Mouse (Mus musculus): ENCODE results near the gene Plcb4.

The Plcb4 gene

DNA sequence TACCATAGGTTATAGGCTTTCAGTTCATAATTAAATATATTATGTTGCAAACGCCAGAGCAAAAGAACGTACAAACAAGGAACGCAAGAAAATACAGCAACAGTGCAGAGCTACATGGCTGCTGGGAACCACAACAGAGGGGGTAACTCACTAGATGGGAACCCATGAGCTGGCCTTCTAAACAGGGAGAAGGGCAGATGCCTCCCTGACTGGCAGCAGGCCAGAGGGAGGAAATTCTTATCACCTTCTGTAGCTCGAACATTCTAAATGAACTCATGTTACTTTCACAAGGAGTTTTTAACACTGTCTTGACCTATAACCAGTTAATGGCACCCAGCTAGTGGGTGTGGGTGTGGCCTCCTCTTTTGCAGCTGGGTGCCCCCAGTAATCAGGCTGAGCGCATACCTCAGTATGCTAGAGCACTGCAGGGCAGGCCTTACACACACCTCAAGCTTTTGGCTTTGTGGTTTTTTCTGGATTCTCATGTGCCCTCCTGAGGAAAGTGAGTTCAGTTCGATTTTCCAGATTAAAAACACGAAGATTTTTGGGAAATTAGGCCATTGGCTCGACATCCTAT, 102.5 kb downstream of the Plcb4 start:
- DNase-seq = no peak

DNA sequence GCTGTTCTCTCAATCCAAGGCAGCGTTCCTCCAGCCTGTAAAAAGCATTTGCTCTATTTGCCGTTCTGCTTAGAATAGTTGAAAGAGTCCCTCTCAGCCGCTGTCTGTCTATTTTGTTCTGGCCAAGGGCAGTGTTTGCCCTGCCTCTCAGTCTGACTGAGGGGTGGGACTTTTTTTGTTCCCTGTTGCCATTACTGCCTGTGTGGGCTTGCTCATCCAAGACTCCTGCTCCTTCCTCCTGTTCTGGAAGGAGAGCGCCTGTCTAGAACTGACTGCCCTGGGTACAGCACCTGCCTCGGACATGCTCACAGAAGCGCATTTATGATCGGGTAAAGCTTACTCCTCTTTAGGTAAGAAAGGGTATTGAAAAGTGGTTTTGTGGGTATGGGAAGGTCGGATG, 105.9 kb downstream of the Plcb4 start:
- no peak for DNase-seq

DNA sequence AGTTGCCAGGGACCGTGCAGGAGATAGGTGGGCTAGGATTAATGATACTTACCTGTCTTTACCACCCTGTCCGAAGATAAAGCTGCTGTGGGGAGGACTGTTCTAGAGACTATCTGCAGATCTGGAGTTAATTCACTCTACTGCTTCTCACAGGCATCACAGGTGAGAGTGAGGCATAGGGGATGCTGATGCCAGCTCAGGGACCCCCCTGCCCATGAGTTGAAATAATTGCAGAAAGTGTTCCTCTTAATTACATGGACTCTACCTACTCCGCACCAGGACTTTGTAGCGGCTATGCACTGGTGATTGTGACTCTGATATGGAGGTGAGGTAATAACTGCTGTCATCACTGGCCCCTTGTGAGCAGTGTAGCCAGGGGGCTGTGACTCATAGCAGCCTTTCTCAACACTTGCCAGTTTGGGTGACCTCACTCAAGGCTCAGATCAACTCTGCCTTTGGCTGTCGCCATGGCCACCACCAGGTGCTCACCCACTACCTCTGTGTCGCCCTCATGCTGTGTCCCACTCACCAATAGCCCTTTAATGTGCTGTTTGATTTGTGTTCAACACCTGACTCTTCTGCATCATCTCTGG, 107.8 kb downstream of the Plcb4 start:
- no peak for DNase-seq

DNA sequence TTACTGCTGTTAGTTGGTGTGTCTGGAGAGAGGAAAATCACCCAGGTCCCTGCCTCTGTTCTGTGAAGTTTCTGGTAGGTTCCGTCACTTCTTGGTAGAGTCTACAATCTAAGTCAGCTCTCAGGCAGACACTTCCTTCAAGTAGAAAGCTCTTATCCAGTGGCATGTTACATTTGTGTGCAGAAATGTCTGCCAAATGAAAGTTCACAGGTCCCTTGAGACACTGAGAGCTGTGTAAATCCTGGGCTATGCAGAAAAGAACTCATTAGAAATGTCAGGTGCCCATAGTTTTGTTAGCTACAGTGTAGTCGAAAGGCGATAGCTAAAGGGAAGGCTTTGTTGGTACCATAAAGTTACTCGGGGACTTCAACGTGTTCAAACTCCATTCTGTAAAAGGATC, 108.7 kb downstream of the Plcb4 start:
- DNase-seq = no peak

DNA sequence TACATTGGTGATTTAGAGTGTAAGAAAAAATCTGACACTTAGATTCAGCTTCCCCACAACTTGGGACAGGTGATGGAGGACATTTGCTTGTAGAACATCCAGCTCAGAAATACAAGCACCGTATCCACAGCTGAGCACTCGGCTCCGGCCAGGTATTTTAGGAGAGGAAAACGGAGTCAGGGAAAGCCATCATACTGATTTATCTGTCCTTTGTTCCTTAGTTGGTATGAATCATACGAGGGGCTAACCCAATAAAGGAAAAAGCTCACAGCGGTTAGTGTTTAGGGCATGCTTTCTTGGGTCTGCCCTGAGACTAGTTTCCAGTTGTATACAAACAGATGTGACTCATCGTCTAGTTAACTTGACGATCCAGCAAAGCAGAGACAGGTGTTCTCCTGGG, 110.9 kb downstream of the Plcb4 start:
- DNase-seq = no peak

DNA sequence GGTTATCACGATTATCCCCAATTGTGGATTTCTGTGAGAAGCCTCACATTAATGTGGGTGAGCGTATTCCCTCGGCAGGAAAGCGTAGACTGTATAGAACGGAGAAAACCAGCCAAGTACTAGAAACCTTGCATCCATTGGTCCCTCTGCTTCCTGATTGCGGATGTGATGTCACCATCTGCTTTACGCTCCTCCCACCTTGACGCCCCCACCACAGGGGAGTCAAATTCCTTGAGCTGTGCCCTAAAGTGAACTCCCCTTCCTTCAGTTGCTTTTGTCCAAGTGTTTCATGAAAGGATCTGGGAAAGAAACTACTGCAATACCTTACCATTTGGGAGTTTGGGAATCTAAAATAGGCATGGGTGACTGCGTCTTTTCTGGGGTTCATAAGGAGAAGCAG, 111.4 kb downstream of the Plcb4 start:
- DNase-seq = no peak

DNA sequence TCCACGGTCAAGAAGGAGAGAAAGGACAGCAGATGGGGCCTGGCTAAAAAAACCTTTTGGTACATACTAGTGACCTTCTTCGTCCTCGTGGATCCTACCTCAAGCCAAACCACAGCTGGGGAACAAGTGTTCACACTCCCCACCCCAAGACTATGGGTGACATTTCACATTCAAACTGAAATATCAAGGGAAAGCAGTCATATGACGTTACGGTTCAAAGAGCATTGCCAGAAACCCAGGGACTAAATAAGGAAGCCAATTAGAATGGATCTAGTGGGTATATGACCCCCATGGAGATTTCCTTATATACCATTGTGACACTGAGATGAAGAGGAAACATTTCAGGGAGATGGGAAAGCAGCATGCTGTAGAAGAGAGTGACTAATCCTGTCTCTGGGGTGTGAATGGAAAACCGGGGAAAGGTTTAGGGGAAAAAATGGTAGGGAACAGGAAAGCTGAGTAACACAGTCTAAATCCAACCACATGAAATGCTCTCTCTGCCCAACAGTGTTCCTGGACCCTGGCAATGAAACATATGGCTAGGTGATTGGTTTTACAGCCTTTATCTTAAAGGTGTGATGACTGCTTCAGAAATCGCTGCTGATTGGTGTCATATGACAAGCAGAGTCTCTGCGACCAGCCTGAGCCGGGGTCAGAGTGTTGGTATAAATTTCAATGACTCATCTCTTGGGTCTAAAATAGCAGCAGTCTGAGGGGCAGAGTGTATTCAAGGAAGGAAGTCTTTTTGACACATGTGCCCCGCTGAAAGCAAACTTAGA, 114.6 kb downstream of the Plcb4 start:
- no peak for DNase-seq

DNA sequence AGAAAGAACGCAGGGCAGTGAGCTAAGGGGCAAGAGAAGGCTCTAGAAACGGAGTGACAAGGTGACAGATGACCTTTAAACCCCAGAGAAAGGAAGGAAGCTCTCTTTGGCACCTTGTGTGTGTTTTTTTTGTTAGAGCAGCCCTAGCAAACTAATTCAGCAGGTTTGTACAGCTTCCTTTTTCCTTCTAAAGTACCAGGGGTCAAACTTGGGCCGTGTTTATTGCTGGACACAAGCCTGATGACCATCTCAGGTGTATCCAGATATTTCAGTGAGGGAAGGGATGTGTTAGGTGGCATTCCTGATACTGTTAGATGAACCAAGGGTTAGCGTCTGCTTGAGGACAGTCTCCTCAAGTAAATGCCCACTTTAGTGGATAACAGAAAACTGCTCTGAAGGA, 116.2 kb downstream of the Plcb4 start:
- no peak for DNase-seq

DNA sequence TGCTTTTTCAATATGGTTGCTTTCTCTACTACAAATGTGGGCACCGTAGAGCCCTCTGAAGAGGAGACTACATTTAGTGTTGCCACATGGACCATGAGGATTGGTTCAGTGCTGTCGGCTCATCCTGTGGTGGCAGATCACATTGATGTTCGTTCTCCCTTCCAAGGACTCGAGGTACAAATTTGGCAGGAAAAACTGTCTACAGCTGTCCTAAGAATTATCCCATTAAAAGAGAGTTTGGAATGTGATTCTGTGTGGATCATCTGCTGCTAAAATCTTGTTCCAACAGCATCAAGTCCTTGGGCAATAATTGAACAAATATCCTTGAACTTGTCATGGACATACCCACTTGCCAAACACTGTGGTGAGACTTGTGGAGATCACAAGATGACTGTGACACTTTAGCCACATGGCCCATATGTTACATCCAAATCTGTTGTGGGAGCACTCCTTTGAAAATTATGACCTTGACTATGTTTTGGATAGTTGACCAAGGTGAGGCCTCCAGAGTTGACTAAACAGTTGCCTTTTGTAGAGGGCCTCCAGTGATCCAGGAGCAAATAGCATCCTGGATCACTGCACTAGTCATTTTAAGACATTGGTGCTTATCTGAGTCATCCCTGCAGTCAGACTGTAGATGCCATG, 117.4 kb downstream of the Plcb4 start:
- DNase-seq = no peak

DNA sequence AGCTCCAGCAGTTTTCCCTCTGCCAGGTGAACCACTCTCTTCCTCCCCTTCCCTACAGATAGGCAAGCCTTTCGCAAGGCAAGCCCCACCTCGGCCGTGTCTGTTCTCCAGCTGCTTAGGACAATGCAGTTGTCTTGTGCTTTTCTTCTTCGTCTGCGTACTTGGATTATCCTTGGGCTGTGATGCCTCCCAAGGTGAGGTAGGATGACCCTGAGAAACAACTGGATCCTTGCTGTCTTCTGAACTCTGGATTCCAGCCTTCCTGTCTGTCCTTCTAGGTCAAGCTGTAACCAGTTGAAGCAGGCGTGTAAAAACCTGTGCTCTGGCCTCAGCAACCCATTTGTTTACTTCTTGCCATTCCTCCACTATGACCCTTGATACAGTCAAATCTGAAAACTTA, 122.6 kb downstream of the Plcb4 start:
- no peak for DNase-seq

DNA sequence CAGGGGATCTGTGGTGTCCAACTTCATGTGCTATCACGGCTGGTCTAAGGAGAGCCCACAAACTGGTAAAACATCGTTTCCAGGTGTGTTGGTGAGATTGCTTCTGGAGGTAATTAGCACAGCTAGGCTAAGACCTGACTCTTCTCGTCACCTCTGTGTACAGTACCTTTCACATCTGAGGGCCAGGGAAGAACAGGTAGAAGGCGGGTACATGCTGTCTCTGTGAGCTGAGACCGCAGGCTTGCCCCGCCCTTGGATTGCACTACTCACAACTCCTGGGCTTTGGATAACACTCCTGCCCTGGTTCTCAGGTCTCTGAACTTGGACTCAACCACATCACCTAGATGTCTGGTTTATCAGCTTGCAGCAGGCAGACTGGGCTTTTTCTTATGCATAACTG, 128.6 kb downstream of the Plcb4 start:
- DNase-seq = no peak

DNA sequence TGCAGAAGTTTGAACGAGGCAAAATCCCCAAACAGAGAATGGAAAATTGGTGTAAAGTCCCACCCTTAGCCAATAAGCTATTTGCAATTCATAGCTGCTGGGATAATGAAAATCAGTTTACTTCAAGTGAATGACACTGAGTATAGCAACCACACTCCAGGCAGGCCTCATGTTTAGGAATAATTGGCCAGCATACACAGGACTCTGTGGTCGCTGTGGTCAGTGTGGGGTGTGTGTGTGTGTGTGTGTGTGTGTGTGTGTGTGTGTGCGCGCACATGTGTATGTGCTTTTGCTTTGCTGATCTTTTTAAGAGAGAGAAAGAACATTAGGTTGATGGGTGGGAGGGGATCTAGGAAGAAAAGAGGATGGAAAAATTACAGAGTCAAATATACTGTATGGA, 134.1 kb downstream of the Plcb4 start:
- no peak for DNase-seq

DNA sequence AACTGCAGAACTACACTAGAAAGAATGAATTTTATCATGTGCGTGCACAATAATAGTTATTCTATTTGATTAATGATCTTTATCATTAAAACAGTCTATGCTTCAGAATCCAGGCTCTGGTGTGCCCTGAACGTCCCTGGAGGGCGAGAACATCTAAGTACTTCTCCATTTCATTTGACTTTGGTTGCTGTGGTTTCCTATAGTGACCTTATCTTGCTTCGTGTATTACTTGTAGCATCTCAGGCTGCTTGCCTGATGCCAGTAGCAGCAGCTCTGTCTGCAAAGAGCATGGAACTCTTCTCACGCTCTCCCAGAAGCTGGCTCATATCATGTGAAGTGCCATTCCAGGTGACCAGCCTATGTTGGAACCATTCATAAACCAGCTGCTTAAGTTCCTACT, 137.9 kb downstream of the Plcb4 start:
- DNase-seq = no peak

DNA sequence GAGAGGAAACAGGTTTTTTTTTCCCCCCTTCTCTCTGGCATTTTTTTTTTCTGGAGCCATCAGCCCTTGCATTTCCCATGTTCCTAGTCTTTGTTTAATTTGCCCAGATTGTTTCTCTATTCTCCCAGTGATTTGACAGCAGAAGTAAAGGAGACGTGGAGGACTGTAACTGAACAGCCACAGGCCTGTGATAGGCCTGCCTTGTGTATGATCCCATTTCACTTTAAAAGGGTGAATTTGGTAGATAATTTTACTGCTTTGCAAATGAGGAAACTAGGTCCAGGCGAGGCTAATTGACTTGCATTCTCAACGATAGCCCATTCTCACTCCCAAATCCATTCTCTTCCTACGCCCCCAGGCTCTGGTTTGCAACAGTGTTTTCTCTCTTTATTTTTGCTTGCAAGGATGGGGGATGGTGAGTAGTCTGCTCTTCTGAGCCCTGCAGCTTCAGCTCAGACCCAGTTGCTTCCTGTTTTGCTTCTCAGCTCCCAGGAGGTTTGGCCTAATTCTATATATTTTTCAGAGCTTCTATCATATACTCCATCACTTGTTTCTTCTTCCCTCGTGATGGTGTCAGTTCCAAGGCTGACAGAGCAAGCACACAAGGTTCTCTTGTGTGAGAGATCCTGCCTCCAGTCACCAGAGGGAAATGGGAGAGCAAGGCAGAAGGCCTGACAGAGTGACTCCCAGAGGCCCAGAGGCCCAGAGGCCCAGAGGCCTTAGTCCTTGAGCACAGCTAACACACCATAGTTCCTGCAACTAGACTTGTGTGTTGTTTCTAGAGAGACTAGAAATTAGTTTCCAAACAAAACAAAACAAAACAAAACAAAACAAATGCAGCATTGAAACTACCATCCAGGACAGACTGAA, 139.1 kb downstream of the Plcb4 start:
- no peak for DNase-seq

DNA sequence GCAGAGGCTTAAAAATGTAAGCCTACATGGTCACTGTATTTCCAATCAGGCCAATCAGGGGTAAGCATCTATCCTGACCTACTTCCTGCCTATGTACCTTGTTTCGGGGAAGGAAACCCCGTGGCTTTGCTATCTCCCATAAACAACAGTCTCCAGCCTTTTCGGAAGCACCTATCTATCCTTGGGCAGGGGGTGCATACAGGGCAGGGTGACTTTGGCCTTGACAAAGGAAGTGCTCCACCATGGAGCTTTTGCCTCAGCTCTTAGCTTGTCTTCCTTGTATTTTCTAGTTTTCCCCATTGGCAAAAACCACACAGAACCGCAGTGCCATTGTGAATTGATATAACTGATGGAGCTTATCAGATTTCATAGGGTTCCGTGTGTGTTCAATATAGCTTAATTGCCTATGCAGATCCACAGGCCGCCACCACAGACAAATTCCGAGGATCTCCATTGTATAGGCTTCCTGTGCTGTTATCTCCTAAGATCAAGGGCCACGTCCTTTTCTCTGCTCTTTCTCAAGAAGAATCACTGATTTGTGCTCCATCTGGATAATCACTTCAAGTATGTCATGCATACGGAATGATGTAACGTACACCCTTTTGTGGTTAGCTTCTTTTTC, 140.4 kb downstream of the Plcb4 start:
- no peak for DNase-seq

DNA sequence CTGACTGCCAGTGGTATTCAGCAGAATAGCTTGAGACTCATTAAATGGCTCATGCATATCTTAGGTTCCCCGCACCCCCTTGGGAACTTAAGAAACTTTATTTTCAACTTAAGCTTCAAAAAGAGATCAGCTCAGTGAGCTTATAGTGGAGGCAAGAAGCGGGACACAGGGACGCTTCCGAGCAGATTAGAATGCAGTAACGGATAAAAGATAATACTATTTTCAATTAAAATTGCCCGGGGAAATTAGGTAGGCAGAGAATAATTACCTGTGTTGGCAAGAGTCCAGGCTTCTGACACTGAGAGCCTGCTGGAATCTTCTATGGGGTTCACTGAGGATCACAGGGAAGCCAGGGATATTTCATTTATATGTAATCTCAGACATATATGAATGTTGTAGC, 141.6 kb downstream of the Plcb4 start:
- no peak for DNase-seq

DNA sequence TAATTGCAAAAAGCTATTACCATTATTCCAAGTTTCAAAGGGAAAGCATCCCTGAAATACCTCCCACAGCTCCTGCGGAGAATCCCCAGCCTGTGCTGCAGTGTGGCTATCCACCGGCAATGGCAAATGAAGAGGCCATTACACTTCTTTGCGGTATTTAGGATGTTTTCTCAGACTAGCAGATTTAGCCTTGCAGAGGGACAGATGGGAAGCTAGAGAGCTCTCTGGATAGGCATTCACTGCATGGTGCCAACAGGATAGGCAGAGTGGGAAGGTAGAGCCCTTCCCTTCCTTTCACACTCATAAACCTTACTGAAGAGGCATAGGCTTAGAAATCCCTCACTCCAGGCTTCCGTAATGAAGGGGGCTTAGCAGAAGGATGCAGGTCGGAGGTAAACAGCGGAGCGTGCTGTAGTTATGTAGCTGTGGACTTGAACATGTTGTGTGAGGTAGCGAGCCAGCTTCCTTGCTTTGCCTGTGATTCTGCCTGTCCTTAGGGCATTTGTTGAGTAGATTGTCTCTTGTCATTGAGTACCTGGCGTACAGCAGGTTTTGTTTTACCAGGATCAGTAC, 144.2 kb downstream of the Plcb4 start:
- DNase-seq = no peak

DNA sequence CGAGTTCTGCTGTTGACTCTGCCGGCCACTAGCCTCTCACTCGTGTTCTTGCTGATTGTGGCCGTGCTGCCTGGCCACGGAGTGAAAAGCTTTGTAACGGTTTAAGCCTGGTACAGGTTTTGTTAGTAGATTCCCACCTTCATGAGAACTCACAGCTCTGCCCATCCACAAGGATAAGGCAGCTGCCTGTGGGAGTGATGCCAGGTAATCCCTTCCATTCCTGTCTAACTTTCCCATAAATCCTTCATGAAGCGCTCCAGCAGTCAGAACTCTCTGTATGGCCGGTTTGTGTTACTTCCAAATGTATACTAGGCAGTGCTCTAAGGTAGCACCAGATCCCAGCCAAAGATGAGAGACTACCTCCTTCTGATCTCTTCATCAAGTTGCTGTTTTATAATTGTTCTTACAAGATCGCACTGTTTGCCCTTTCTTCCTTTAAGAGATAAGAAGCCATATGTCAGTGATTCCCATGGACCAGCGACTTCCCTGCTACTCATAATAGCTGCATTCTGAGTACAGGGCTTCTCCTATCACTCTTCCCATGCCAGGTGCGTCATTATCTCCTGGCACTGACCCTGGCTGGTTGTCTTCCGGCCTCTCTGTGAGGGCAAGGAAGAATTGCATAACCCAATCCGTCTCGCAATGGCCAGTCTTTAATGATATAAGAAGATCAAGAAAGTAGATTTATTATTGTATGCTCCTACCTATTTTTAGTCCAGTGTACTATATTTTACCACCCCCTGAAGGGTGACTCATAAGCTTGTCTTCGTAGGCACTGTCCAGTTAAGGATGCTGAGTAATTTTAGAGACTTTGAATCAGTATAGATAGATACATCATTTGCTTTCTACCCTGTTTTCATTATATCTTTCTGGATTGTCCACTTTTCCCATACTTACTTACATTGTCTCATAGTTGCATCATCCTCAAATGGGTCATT, 147.2 kb downstream of the Plcb4 start:
- no peak for DNase-seq

DNA sequence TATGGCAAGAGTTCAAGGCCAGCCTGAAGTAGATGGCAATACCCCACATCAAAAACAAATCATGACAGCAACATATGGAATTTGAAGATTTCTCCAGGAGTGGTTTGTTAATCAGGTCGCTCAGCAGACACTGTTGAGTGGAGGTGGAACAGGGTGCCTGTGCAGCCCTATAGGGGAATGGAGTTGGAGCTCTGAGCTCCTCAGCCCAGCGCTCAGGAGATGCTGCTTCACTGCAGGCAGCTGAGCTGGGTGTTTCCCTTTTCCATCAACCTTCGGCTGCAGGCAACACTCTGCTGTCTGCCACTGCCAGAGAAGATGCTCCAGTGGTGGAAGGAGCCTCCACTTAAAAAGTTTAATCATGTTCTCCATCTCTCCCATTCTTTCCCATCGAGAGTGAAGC, 149.5 kb downstream of the Plcb4 start:
- DNase-seq = no peak

DNA sequence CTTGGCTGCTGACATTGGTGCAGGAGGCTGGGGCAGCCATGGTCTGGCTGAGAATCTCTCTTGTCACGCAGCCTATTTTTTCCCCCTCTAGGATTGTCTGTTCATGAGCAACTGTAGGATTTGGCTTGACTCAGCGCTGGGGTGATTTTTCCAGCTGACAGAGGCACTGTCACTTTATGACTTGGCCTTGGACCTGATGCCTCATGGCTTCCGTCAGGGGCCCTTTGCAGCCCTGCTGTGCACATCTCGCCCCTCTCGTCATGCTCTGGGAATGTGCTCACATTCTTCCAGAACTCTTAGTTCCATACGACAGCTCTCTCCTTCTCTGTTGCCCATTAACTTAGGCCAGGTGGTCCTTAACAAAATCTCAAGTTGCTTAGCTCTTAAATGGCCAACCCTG, 152.0 kb downstream of the Plcb4 start:
- peak; percentile 10 to 20 for DNase-seq
